Mouse (Mus musculus) cerebellum, adult 2 months (tissue): ENCODE data around the gene Tmed3.

Experiments used
- CTCF ChIP-seq: fragments of 200-500 bp; IDR thresholded peaks from 2 replicates; pipeline ENCODE4 v1.5.1; 2011; ENCODE audit warnings: low read depth, mild to moderate bottlenecking, control low read depth, low read length, moderate library complexity, borderline replicate concordance; ENCODE audit not compliant: insufficient read depth
- POLR2A ChIP-seq: fragments of 200-500 bp; IDR thresholded peaks from 2 replicates; pipeline ENCODE4 v1.6.1; 2011; ENCODE audit warnings: low read length, control low read depth, borderline replicate concordance; ENCODE audit not compliant: insufficient read depth

DNA sequence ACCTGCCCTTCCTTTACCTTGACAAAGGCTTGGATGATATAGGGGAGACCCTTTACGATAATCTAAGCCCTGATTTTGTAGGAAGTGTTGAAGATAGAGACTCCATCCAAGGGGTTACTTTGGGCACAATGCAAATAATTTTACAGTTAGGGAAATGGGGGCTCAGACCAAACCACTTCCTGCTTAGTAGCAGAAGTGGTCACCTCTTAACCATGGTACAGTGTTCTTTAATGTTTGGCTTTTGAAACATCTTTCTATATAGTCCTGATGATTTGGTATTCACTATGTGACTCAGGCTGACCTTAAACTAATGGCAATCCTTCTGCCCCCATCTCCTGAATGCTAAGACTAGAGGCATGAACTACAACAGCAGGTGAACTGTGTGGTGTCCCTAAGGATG lies 31.5 kb downstream of the Tmed3 start:
- TF ChIP-seq CTCF (no peak), POLR2A (no peak)
